Mouse (Mus musculus) heart, embryonic 15.5 days (tissue): ENCODE results near the gene Cwc27. TPM values are rescaled to one million over a fixed set of nuclear protein-coding genes. Genes with fewer than 3 reads are reported as not detected.
A peak's percentile ranks its signal among the peaks of the same experiment; 100 is the strongest.

Source experiments
- ATAC-seq: fragments of 200-750 bp; cut with Nextera tagmentation; replicated peaks from 2 replicates; pipeline ENCODE4 v1.8.0; 2017; ENCODE audit warnings: low read depth, moderate TSS enrichment; ENCODE audit not compliant: insufficient number of reproducible peaks, insufficient read depth, low FRiP score
- H3K27ac ChIP-seq: fragments of 300-500 bp; sonication (generic); 2 replicates; pipeline ENCODE4 v1.5.1; 2015; ENCODE audit warnings: mild to moderate bottlenecking, inconsistent platforms
- H3K27me3 ChIP-seq: fragments of 300-500 bp; sonication (generic); 2 replicates; pipeline ENCODE4 v1.6.1; 2015; ENCODE audit warnings: inconsistent platforms
- H3K36me3 ChIP-seq: fragments of 300-500 bp; sonication (generic); 2 replicates; pipeline ENCODE4 v1.6.1; 2015; ENCODE audit warnings: mild to moderate bottlenecking, inconsistent platforms
- H3K4me1 ChIP-seq: fragments of 300-500 bp; sonication (generic); replicated peaks from 2 replicates; pipeline ENCODE4 v1.6.1; 2015; ENCODE audit warnings: inconsistent platforms
- H3K4me2 ChIP-seq: fragments of 300-500 bp; sonication (generic); 2 replicates; pipeline ENCODE4 v1.6.1; 2015; ENCODE audit warnings: inconsistent platforms, mild to moderate bottlenecking, moderate library complexity
- H3K4me3 ChIP-seq: fragments of 300-500 bp; sonication (generic); 2 replicates; pipeline ENCODE4 v1.5.1; 2015; ENCODE audit warnings: mild to moderate bottlenecking, inconsistent platforms
- H3K9ac ChIP-seq: fragments of 300-500 bp; sonication (generic); 2 replicates; pipeline ENCODE4 v1.6.1; 2015; ENCODE audit warnings: mild to moderate bottlenecking, inconsistent platforms
- H3K9me3 ChIP-seq: fragments of 300-500 bp; sonication (generic); replicated peaks from 2 replicates; pipeline ENCODE4 v1.6.1; 2016; ENCODE audit warnings: inconsistent platforms
- WGBS: fragments of 180-500 bp; shearing (Covaris S2); methylation state at CpG from one replicate; pipeline ENCODE4 v1.1.7; 2015; ENCODE audit warnings: mixed read lengths; 5-methylcytosine and 5-hydroxymethylcytosine counted together
- polyA plus RNA-seq: library from polyadenylated mRNA; unstranded; fragments of >200 nt; fragmentation: Nextera tagmentation; extraction: Ambion mirVana; gene quantifications from 2 replicates; pipeline ENCODE4 v1.2.1, GENCODE M21; 2015

Gene Cwc27
- polyA plus RNA-seq, 1 experiment from 2014 or later: 20.6 TPM

GRCm38 (mm10) chr13:104821908-104822307, 5.0 kb upstream of the Cwc27 start:
- peaks cover 19% of the 10 kb centered on the region for H3K4me1 ChIP-seq
- H3K4me2 ChIP-seq: peak overlapping the region; percentile 48; the same call in 1 of the 2 replicates
- no peaks in the 10 kb centered on the region for H3K9me3 ChIP-seq
- no peak for ATAC-seq
- H3K27ac ChIP-seq: no peak overlapping the region
- no peak overlapping the region for H3K9ac ChIP-seq
- H3K36me3 ChIP-seq: peaks cover 9% of the 10 kb centered on the region
- WGBS: 80% methylated on average over 1 of the region's 1 CpGs
- no peak overlapping the region for H3K4me3 ChIP-seq
- H3K27me3 ChIP-seq: no peaks in the 10 kb centered on the region

- H3K9ac ChIP-seq: no peak overlapping the region
- no peak overlapping the region for H3K27ac ChIP-seq
- ATAC-seq: no peak
- H3K36me3 ChIP-seq: peaks cover 8% of the 10 kb centered on the region; the same call in 1 of the 2 replicates
- no peak overlapping the region for H3K4me2 ChIP-seq
- peaks cover 20% of the 10 kb centered on the region for H3K4me1 ChIP-seq
- H3K4me3 ChIP-seq: no peak overlapping the region
- no peaks in the 10 kb centered on the region for H3K27me3 ChIP-seq
- H3K9me3 ChIP-seq: no peaks in the 10 kb centered on the region
Observed at GRCm38 (mm10) chr13:104821192-104821591, 4.2 kb upstream of the Cwc27 start.

GRCm38 (mm10) chr13:104817696-104818095, 754 bp upstream of the Cwc27 start:
- Histone ChIP-seq H3K36me3 (peaks cover 8% of the 10 kb centered on the region; the same call in 1 of the 2 replicates), H3K4me3 (peak overlapping the region; percentile 73), H3K9me3 (no peaks in the 10 kb centered on the region), H3K27me3 (no peaks in the 10 kb centered on the region), H3K27ac (no peak overlapping the region), H3K9ac (peak overlapping the region; percentile 85), H3K4me2 (peak overlapping the region; percentile 71), H3K4me1 (peaks cover 25% of the 10 kb centered on the region)
- no peak for ATAC-seq
- 38% methylated on average over 12 of the region's 12 CpGs for WGBS

GRCm38 (mm10) chr13:104816270-104816634, 690 bp downstream of the Cwc27 start:
- Histone ChIP-seq H3K27ac (peak overlapping the region; percentile 83), H3K9me3 (no peaks in the 10 kb centered on the region), H3K4me1 (peaks cover 17% of the 10 kb centered on the region), H3K27me3 (no peaks in the 10 kb centered on the region), H3K36me3 (peaks cover 8% of the 10 kb centered on the region; the same call in 1 of the 2 replicates), H3K4me3 (peak overlapping the region; percentile 73), H3K9ac (peak overlapping the region; percentile 85), H3K4me2 (peak overlapping the region; percentile 71)
- peak; percentile 2; the same call in 1 of the 2 replicates for ATAC-seq
- 8% methylated on average over 8 of the region's 8 CpGs for WGBS

- no peak for ATAC-seq
- no peaks in the 10 kb centered on the region for H3K4me1 ChIP-seq
- H3K9ac ChIP-seq: no peak overlapping the region
- no peak overlapping the region for H3K4me3 ChIP-seq
- H3K36me3 ChIP-seq: peaks cover 24% of the 10 kb centered on the region
- H3K4me2 ChIP-seq: no peak overlapping the region
- 51% methylated on average over 3 of the region's 3 CpGs for WGBS
- H3K9me3 ChIP-seq: no peaks in the 10 kb centered on the region
- H3K27me3 ChIP-seq: no peaks in the 10 kb centered on the region
- H3K27ac ChIP-seq: no peak overlapping the region
Observed at GRCm38 (mm10) chr13:104805681-104806080, 11.3 kb downstream of the Cwc27 start.

- no peak overlapping the region for H3K4me3 ChIP-seq
- no peak overlapping the region for H3K27ac ChIP-seq
- H3K27me3 ChIP-seq: no peaks in the 10 kb centered on the region
- ATAC-seq: no peak
- no peak overlapping the region for H3K4me2 ChIP-seq
- no peaks in the 10 kb centered on the region for H3K4me1 ChIP-seq
- H3K9ac ChIP-seq: no peak overlapping the region
- 74% methylated on average over 7 of the region's 7 CpGs for WGBS
- H3K36me3 ChIP-seq: peaks cover 20% of the 10 kb centered on the region
- H3K9me3 ChIP-seq: no peaks in the 10 kb centered on the region
Observed at GRCm38 (mm10) chr13:104799566-104800182, 17.3 kb downstream of the Cwc27 start.

GRCm38 (mm10) chr13:104799067-104799466, 17.9 kb downstream of the Cwc27 start:
- no peaks in the 10 kb centered on the region for H3K9me3 ChIP-seq
- H3K27me3 ChIP-seq: no peaks in the 10 kb centered on the region
- H3K27ac ChIP-seq: no peak overlapping the region
- WGBS: 91% methylated on average over 8 of the region's 8 CpGs
- no peaks in the 10 kb centered on the region for H3K4me1 ChIP-seq
- H3K36me3 ChIP-seq: peaks cover 15% of the 10 kb centered on the region
- no peak overlapping the region for H3K4me3 ChIP-seq
- no peak overlapping the region for H3K9ac ChIP-seq
- no peak for ATAC-seq
- no peak overlapping the region for H3K4me2 ChIP-seq

- peaks cover 18% of the 10 kb centered on the region for H3K36me3 ChIP-seq
- H3K4me3 ChIP-seq: no peak overlapping the region
- H3K4me2 ChIP-seq: no peak overlapping the region
- no peaks in the 10 kb centered on the region for H3K27me3 ChIP-seq
- H3K9me3 ChIP-seq: no peaks in the 10 kb centered on the region
- WGBS: 92% methylated on average over 3 of the region's 3 CpGs
- no peak overlapping the region for H3K27ac ChIP-seq
- ATAC-seq: no peak
- H3K9ac ChIP-seq: no peak overlapping the region
- no peaks in the 10 kb centered on the region for H3K4me1 ChIP-seq
Observed at GRCm38 (mm10) chr13:104794421-104794820, 22.5 kb downstream of the Cwc27 start.

GRCm38 (mm10) chr13:104792184-104792583, 24.8 kb downstream of the Cwc27 start, which contains the start of gene Srek1ip1:
Srek1ip1 (plus strand) TSS chr13:104792484.
- no peak for ATAC-seq
- H3K36me3 ChIP-seq: peaks cover 18% of the 10 kb centered on the region
- no peaks in the 10 kb centered on the region for H3K4me1 ChIP-seq
- H3K27ac ChIP-seq: no peak within 1 kb of the TSS
- no peaks in the 10 kb centered on the region for H3K9me3 ChIP-seq
- H3K9ac ChIP-seq: no peak within 1 kb of the TSS
- 85% methylated on average over 11 of the region's 11 CpGs for WGBS
- H3K27me3 ChIP-seq: no peaks in the 10 kb centered on the region
- H3K4me2 ChIP-seq: no peak within 1 kb of the TSS
- H3K4me3 ChIP-seq: no peak within 1 kb of the TSS

GRCm38 (mm10) chr13:104789663-104790062, 27.3 kb downstream of the Cwc27 start:
- 7% methylated on average over 2 of the region's 2 CpGs for WGBS
- Histone ChIP-seq H3K36me3 (peaks cover 21% of the 10 kb centered on the region), H3K9me3 (no peaks in the 10 kb centered on the region), H3K27ac (no peak overlapping the region), H3K9ac (no peak overlapping the region), H3K4me1 (no peaks in the 10 kb centered on the region), H3K27me3 (no peaks in the 10 kb centered on the region), H3K4me2 (no peak overlapping the region), H3K4me3 (no peak overlapping the region)
- ATAC-seq: no peak

- Histone ChIP-seq H3K27me3 (no peaks in the 10 kb centered on the region), H3K36me3 (peaks cover 40% of the 10 kb centered on the region), H3K9ac (no peak overlapping the region), H3K4me3 (no peak overlapping the region), H3K4me2 (no peak overlapping the region), H3K27ac (no peak overlapping the region), H3K4me1 (no peaks in the 10 kb centered on the region), H3K9me3 (no peaks in the 10 kb centered on the region; the same call in 1 of the 2 replicates)
- 93% methylated on average over 4 of the region's 4 CpGs for WGBS
- ATAC-seq: no peak
Observed at GRCm38 (mm10) chr13:104787260-104787659, 29.7 kb downstream of the Cwc27 start.

GRCm38 (mm10) chr13:104779104-104779670, 37.8 kb downstream of the Cwc27 start:
- no peak for ATAC-seq
- no peak overlapping the region for H3K4me2 ChIP-seq
- H3K27ac ChIP-seq: no peak overlapping the region
- WGBS: 57% methylated on average over 1 of the region's 1 CpGs
- H3K4me3 ChIP-seq: no peak overlapping the region
- no peaks in the 10 kb centered on the region for H3K4me1 ChIP-seq
- H3K27me3 ChIP-seq: no peaks in the 10 kb centered on the region
- no peak overlapping the region for H3K9ac ChIP-seq
- peaks cover 22% of the 10 kb centered on the region for H3K36me3 ChIP-seq
- no peaks in the 10 kb centered on the region; the same call in 1 of the 2 replicates for H3K9me3 ChIP-seq
